Mouse (Mus musculus): ENCODE measurements around the gene Cxcl1.

The Cxcl1 gene

GRCm38 (mm10) chr5:90884628-90885242 is 6.3 kb upstream of the Cxcl1 start:
- in situ Hi-C loops (cut with MboI; ENCODE audit: unreplicated experiment in 2 of 2), result no loop called here

- in situ Hi-C loops (cut with MboI; ENCODE audit: unreplicated experiment in 2 of 2), result no loop called here
Measured at GRCm38 (mm10) chr5:90888661-90889060, 2.4 kb upstream of the Cxcl1 start.

GRCm38 (mm10) chr5:90891464-90891813 is 398 bp downstream of the Cxcl1 start:
- in situ Hi-C loops (cut with MboI; ENCODE audit: unreplicated experiment in 2 of 2), result no loop called here

GRCm38 (mm10) chr5:90894231-90894630 is 3.2 kb downstream of the Cxcl1 start:
- in situ Hi-C loops (cut with MboI; ENCODE audit: unreplicated experiment in 2 of 2), result no loop called here

- in situ Hi-C loops (cut with MboI; ENCODE audit: unreplicated experiment in 2 of 2), result no loop called here
Measured at GRCm38 (mm10) chr5:90897429-90897828, 6.4 kb downstream of the Cxcl1 start.

- in situ Hi-C loops (cut with MboI; ENCODE audit: unreplicated experiment in 2 of 2), result no loop called here
Measured at GRCm38 (mm10) chr5:90899308-90899707, 8.3 kb downstream of the Cxcl1 start.

- in situ Hi-C loops (cut with MboI; ENCODE audit: unreplicated experiment in 2 of 2), result loop anchor here (10.0 to 25.0 kb wide), 2 partner anchors 688 to 695 kb away; partner anchors contain the start of gene Cox18 (in 1 of the 2)
Measured at GRCm38 (mm10) chr5:90900147-90900546, 9.1 kb downstream of the Cxcl1 start.

GRCm38 (mm10) chr5:90900688-90901087 is 9.6 kb downstream of the Cxcl1 start:
- in situ Hi-C loops (cut with MboI; ENCODE audit: unreplicated experiment in 2 of 2), result loop anchor here (10.0 to 25.0 kb wide), 2 partner anchors 688 to 696 kb away; partner anchors contain the start of gene Cox18 (in 1 of the 2)

- in situ Hi-C loops (cut with MboI; ENCODE audit: unreplicated experiment in 2 of 2), result loop anchor here (10.0 to 25.0 kb wide), 2 partner anchors 690 to 698 kb away; partner anchors contain the start of gene Cox18 (in 1 of the 2)
Measured at GRCm38 (mm10) chr5:90902380-90903260, 11.6 kb downstream of the Cxcl1 start.

GRCm38 (mm10) chr5:90903339-90904020 is 12.4 kb downstream of the Cxcl1 start, which contains the start of gene Cxcl2:
Gene Cxcl2, plus strand, starts transcription at chr5:90903871.
- in situ Hi-C loops (cut with MboI; ENCODE audit: unreplicated experiment in 2 of 2), result loop anchor here (10.0 to 25.0 kb wide), 2 partner anchors 691 to 699 kb away; partner anchors contain the start of gene Cox18 (in 1 of the 2)

GRCm38 (mm10) chr5:90908983-90909382 is 17.9 kb downstream of the Cxcl1 start:
- in situ Hi-C loops (cut with MboI; ENCODE audit: unreplicated experiment in 2 of 2), result loop anchor here (5.0 to 25.0 kb wide), 4 partner anchors 242 to 704 kb away; partner anchors contain the start of gene Cox18 (in 1 of the 2)

- in situ Hi-C loops (cut with MboI; ENCODE audit: unreplicated experiment in 2 of 2), result loop anchor here in 1 of 2 experiments (25.0 kb wide), 1 partner anchor 707 kb away; the partner anchor contains the start of gene Cox18
Measured at GRCm38 (mm10) chr5:90919495-90919894, 28.5 kb downstream of the Cxcl1 start.

GRCm38 (mm10) chr5:90922958-90923357 is 31.9 kb downstream of the Cxcl1 start:
- in situ Hi-C loops (cut with MboI; ENCODE audit: unreplicated experiment in 2 of 2), result loop anchor here in 1 of 2 experiments (25.0 kb wide), 1 partner anchor 711 kb away; the partner anchor contains the start of gene Cox18

GRCm38 (mm10) chr5:90930546-90930945 is 39.5 kb downstream of the Cxcl1 start:
- in situ Hi-C loops (cut with MboI; ENCODE audit: unreplicated experiment in 2 of 2), result no loop called here

- in situ Hi-C loops (cut with MboI; ENCODE audit: unreplicated experiment in 2 of 2), result no loop called here
Measured at GRCm38 (mm10) chr5:90930971-90931851, 40.2 kb downstream of the Cxcl1 start, which contains the start of gene Mthfd2l. Gene Mthfd2l, plus strand, starts transcription at chr5:90931117.

GRCm38 (mm10) chr5:90931911-90932310 is 40.9 kb downstream of the Cxcl1 start:
- in situ Hi-C loops (cut with MboI; ENCODE audit: unreplicated experiment in 2 of 2), result no loop called here

GRCm38 (mm10) chr5:90936706-90937105 is 45.7 kb downstream of the Cxcl1 start:
- in situ Hi-C loops (cut with MboI; ENCODE audit: unreplicated experiment in 2 of 2), result no loop called here
